Mouse (Mus musculus): ENCODE measurements around the gene Atp7a.

The Atp7a gene

GRCm38 (mm10) chrX:106171106-106171852 is 144.2 kb downstream of the Atp7a start:
- peak; percentile 89 for DNase-seq (ENCODE audit: low read depth, low spot score)

- no peak for DNase-seq (ENCODE audit: low read depth, low spot score)
Observed at GRCm38 (mm10) chrX:106171853-106172154, 144.7 kb downstream of the Atp7a start.
